Mouse (Mus musculus) adrenal gland, adult (tissue): ENCODE measurements around the gene Ube2h.
"Not testable (repeated sequence)": the region's sequence is repeated elsewhere in the genome, so short reads cannot be mapped to it uniquely, and the experiment has no call there.

Experiments used
- DNase-seq, 2 experiments: peaks; one replicate each; pipeline ENCODE4 v3.0.0; 2022 to 2023; ENCODE audit warnings: low spot score in 1 of 2; ENCODE audit not compliant: inconsistent age in 2 of 2

The Ube2h gene

GRCm38 (mm10) chr6:30304399-30304917, at the start of gene Ube2h:
TSS of gene Ube2h (minus strand) at chr6:30304539.
- peak; percentile 99 to 100 for DNase-seq

- peak; percentile 61 to 82 for DNase-seq
These were observed 49.3 kb upstream of the Ube2h start for GRCm38 (mm10) chr6:30353661-30354060.

- no peak for DNase-seq
These were observed 48.4 kb upstream of the Ube2h start for GRCm38 (mm10) chr6:30352762-30353161.

- peak in 1 of 2 experiments; percentile 31 for DNase-seq
These were observed 47.0 kb upstream of the Ube2h start for GRCm38 (mm10) chr6:30351290-30351689.

- DNase-seq = no peak
These were observed 43.0 kb upstream of the Ube2h start for GRCm38 (mm10) chr6:30347288-30347801.

- peak; percentile 65 to 78 for DNase-seq
These were observed 42.4 kb upstream of the Ube2h start for GRCm38 (mm10) chr6:30346737-30347136.

- no peak for DNase-seq
These were observed 39.7 kb upstream of the Ube2h start for GRCm38 (mm10) chr6:30344032-30344431.

GRCm38 (mm10) chr6:30340231-30340873, 36.0 kb upstream of the Ube2h start:
- no peak for DNase-seq

- DNase-seq = peak; percentile 75 to 80
These were observed 32.6 kb upstream of the Ube2h start for GRCm38 (mm10) chr6:30336912-30337311.

GRCm38 (mm10) chr6:30332262-30332661, 27.9 kb upstream of the Ube2h start:
- DNase-seq = no peak

- no peak for DNase-seq
These were observed 26.4 kb upstream of the Ube2h start for GRCm38 (mm10) chr6:30330706-30331105.

GRCm38 (mm10) chr6:30325932-30326501, 21.7 kb upstream of the Ube2h start:
- no peak for DNase-seq

- peak in 1 of 2 experiments; percentile 71 for DNase-seq
These were observed 16.7 kb upstream of the Ube2h start for GRCm38 (mm10) chr6:30321002-30321401.

GRCm38 (mm10) chr6:30319216-30319615, 14.9 kb upstream of the Ube2h start:
- no peak for DNase-seq

- DNase-seq = no peak
These were observed 7.7 kb upstream of the Ube2h start for GRCm38 (mm10) chr6:30312006-30312405.

GRCm38 (mm10) chr6:30308751-30309150, 4.4 kb upstream of the Ube2h start:
- peak in 1 of 2 experiments; percentile 35 for DNase-seq

GRCm38 (mm10) chr6:30307691-30308090, 3.4 kb upstream of the Ube2h start:
- DNase-seq = peak; percentile 79 to 90

- DNase-seq = not testable (repeated sequence)
These were observed 454 bp downstream of the Ube2h start for GRCm38 (mm10) chr6:30303771-30304398.

GRCm38 (mm10) chr6:30302781-30303631, 1.3 kb downstream of the Ube2h start:
- peak; percentile 52 to 88 for DNase-seq

- peak in 1 of 2 experiments; percentile 63 for DNase-seq
These were observed 2.2 kb downstream of the Ube2h start for GRCm38 (mm10) chr6:30302156-30302555.

- no peak for DNase-seq
These were observed 3.4 kb downstream of the Ube2h start for GRCm38 (mm10) chr6:30300901-30301300.
